ENCODE assay signal across 9 mouse cellular contexts in genomic region chr4:95153737-95154287, GRCm38 (mm10).
DNase-seq lines count a peak whose midpoint lies in the region; ATAC-seq lines count a peak whose summit lies in the region.
"Had no signal": no experiment of that assay in that cellular context is flagged by ENCODE, and none has a peak within 500 bp of the region (broad histone marks: within the 10 kb centered on the region; RNA-seq: fewer than 3 reads in every experiment).

No protein-coding gene starts in this region.

- H3K27me3 ChIP-seq in heart, embryonic 16.5 days (ENCODE audit: control insufficient read depth, insufficient read depth, low read length), result no peaks in the 10 kb centered on the region

- no peak overlapping the region for H3K4me3 ChIP-seq in heart, embryonic 16.5 days (ENCODE audit: low read length)
- H3K4me3 ChIP-seq: myocyte had no signal

- no peaks in the 10 kb centered on the region for H3K36me3 ChIP-seq in heart, embryonic 16.5 days (ENCODE audit: control insufficient read depth, insufficient read depth)

- peak overlapping the region; percentile 86 for H3K27ac ChIP-seq in heart, embryonic 16.5 days (ENCODE audit: low read length)

- ATAC-seq in erythroblast, adult 5-6 weeks (replicated peaks; ENCODE audit: low FRiP score, poor library complexity, severe bottlenecking), result peak; percentile 47
- ATAC-seq in heart, embryonic 16.5 days (replicated peaks; ENCODE audit: extremely low read depth, insufficient read depth, low FRiP score), result peak; percentile 90

- DNase-seq in adrenal gland, adult 18-20 months (ENCODE audit: low spot score in 2 of 2), result peak; percentile 55 to 56
- peak; percentile 76 for DNase-seq in kidney, postnatal 10 days
- DNase-seq in lung, postnatal 4 days, result peak; percentile 71 to 87
- DNase-seq in spleen, postnatal 36 days (ENCODE audit: low spot score in 2 of 2), result no peak
- no peak for DNase-seq in layer of hippocampus, adult 9-11 months
- no peak for DNase-seq in spleen, postnatal 14 days (ENCODE audit: low spot score in 2 of 2)

- H3K9ac ChIP-seq in heart, embryonic 16.5 days (ENCODE audit: low read length), result peak overlapping the region; percentile 4

- no peaks in the 10 kb centered on the region for H3K9me3 ChIP-seq in heart, embryonic 16.5 days (replicated peaks; ENCODE audit: control insufficient read depth, low read length)

- H3K4me2 ChIP-seq in heart, embryonic 16.5 days (ENCODE audit: low read depth, low read length), result peak overlapping the region; percentile 36

- 12% methylated on average over 6 of the region's 6 CpGs for WGBS in heart, embryonic 16.5 days

- peaks cover 46% of the 10 kb centered on the region for H3K4me1 ChIP-seq in heart, embryonic 16.5 days (ENCODE audit: control insufficient read depth, insufficient read depth, low read length)

Comparison
In these comparisons a context has a peak if more than half of its experiments do, and no peak if none do; other contexts are left out.
1. DNase-seq: peak in adrenal gland, adult 18-20 months (2 of 2), kidney, postnatal 10 days (single experiment) and lung, postnatal 4 days (2 of 2); none in spleen, postnatal 36 days (0 of 2), layer of hippocampus, adult 9-11 months (single experiment) and spleen, postnatal 14 days (0 of 2).